Mouse (Mus musculus): ENCODE data around the gene Tnf.
A peak's percentile ranks its signal among the peaks of the same experiment; 100 is the strongest.

Gene Tnf

GRCm38 (mm10) chr17:35197126-35197525 is 4.7 kb downstream of the Tnf start:
- no peak for DNase-seq

- DNase-seq, result no peak
These were observed 5.5 kb downstream of the Tnf start for GRCm38 (mm10) chr17:35196321-35196641.

GRCm38 (mm10) chr17:35195631-35196320 is 6.0 kb downstream of the Tnf start:
- peak; percentile 49 to 66 for DNase-seq

GRCm38 (mm10) chr17:35194844-35195630 is 6.8 kb downstream of the Tnf start:
- no peak for DNase-seq

GRCm38 (mm10) chr17:35193881-35194843 is 7.6 kb downstream of the Tnf start, which contains the start of gene Ltb:
Gene Ltb, plus strand, starts transcription at chr17:35194439.
- DNase-seq, result no peak

GRCm38 (mm10) chr17:35192924-35193323 is 8.9 kb downstream of the Tnf start:
- DNase-seq, result no peak

- DNase-seq, result no peak
These were observed 10.1 kb downstream of the Tnf start for GRCm38 (mm10) chr17:35191723-35192122.

- DNase-seq, result no peak
These were observed 11.7 kb downstream of the Tnf start for GRCm38 (mm10) chr17:35190096-35190495.

GRCm38 (mm10) chr17:35189186-35189585 is 12.6 kb downstream of the Tnf start:
- DNase-seq, result no peak

- DNase-seq, result no peak
These were observed 13.7 kb downstream of the Tnf start, which contains the start of gene Lst1 for GRCm38 (mm10) chr17:35187959-35188610. Gene Lst1, minus strand, starts transcription at chr17:35188439.

- no peak for DNase-seq
These were observed 14.5 kb downstream of the Tnf start for GRCm38 (mm10) chr17:35187345-35187744.

GRCm38 (mm10) chr17:35186681-35187080 is 15.1 kb downstream of the Tnf start:
- no peak for DNase-seq

- no peak for DNase-seq
These were observed 15.9 kb downstream of the Tnf start for GRCm38 (mm10) chr17:35185639-35186611.

GRCm38 (mm10) chr17:35180093-35180492 is 21.7 kb downstream of the Tnf start:
- no peak for DNase-seq

GRCm38 (mm10) chr17:35178528-35178927 is 23.3 kb downstream of the Tnf start:
- peak in 1 of 2 experiments; percentile 35 for DNase-seq

GRCm38 (mm10) chr17:35175968-35176367 is 25.8 kb downstream of the Tnf start, which contains the start of gene Aif1:
Gene Aif1, minus strand, starts transcription at chr17:35176068.
- DNase-seq, result no peak

GRCm38 (mm10) chr17:35175382-35175781 is 26.4 kb downstream of the Tnf start:
- DNase-seq, result no peak

GRCm38 (mm10) chr17:35174201-35174977 is 27.4 kb downstream of the Tnf start:
- no peak for DNase-seq

GRCm38 (mm10) chr17:35173329-35173728 is 28.5 kb downstream of the Tnf start:
- no peak for DNase-seq

Measured in cerebellum, adult 18-20 months (tissue).